Mouse (Mus musculus) midbrain, embryonic 14.5 days (tissue): ENCODE measurements around the gene Slc7a5. TPM values are rescaled to one million over a fixed set of nuclear protein-coding genes. Genes with fewer than 3 reads are reported as not detected.

ENCODE experiments used
- ATAC-seq: fragments of 200-750 bp; cut with Nextera tagmentation; 2 replicates; pipeline ENCODE4 v1.8.0; 2017; ENCODE audit warnings: moderate number of reproducible peaks, moderate library complexity; ENCODE audit not compliant: low FRiP score, low TSS enrichment
- DNase-seq: peaks from one replicate; pipeline ENCODE4 v3.0.0-alpha.2; 2015
- H3K27ac ChIP-seq: fragments of 300-500 bp; sonication (generic); replicated peaks from 2 replicates; pipeline ENCODE4 v1.5.1; 2014; ENCODE audit warnings: mild to moderate bottlenecking, low read depth, low read length, moderate library complexity
- H3K27me3 ChIP-seq: fragments of 300-500 bp; sonication (generic); 2 replicates; pipeline ENCODE4 v1.6.1; 2014; ENCODE audit warnings: low read length, control low read depth, mixed read lengths; ENCODE audit not compliant: control insufficient read depth, insufficient read depth
- H3K36me3 ChIP-seq: fragments of 300-500 bp; sonication (generic); 2 replicates; pipeline ENCODE4 v1.6.1; 2014; ENCODE audit warnings: low read length, control low read depth; ENCODE audit not compliant: control insufficient read depth, insufficient read depth
- H3K4me1 ChIP-seq: fragments of 300-500 bp; sonication (generic); 2 replicates; pipeline ENCODE4 v1.6.1; 2014; ENCODE audit warnings: mild to moderate bottlenecking, antibody characterized with exemption, low read length, control low read depth; ENCODE audit not compliant: control insufficient read depth, insufficient read depth
- H3K4me2 ChIP-seq: fragments of 300-500 bp; sonication (generic); 2 replicates; pipeline ENCODE4 v1.6.1; 2014; ENCODE audit warnings: mild to moderate bottlenecking, low read length, moderate library complexity
- H3K4me3 ChIP-seq: fragments of 300-500 bp; sonication (generic); replicated peaks from 2 replicates; pipeline ENCODE4 v1.5.1; 2014; ENCODE audit warnings: low read depth, low read length
- H3K9ac ChIP-seq: fragments of 300-500 bp; sonication (generic); replicated peaks from 2 replicates; pipeline ENCODE4 v1.6.1; 2014; ENCODE audit warnings: mild to moderate bottlenecking, low read length, moderate library complexity
- H3K9me3 ChIP-seq: fragments of 300-500 bp; sonication (generic); 2 replicates; pipeline ENCODE4 v1.6.1; 2016; ENCODE audit warnings: low read length, control low read depth, mixed read lengths; ENCODE audit not compliant: control insufficient read depth
- WGBS: fragments of 180-500 bp; shearing (Covaris S2); extraction: QIAGEN DNeasy Blood & Tissue Kit; methylation state at CpG from one replicate; pipeline ENCODE4 v1.1.7; 2014; 5-methylcytosine and 5-hydroxymethylcytosine counted together
- polyA plus RNA-seq: library from polyadenylated mRNA; unstranded; fragments of >200 nt; fragmentation: Nextera tagmentation; extraction: Ambion mirVana; gene quantifications from 2 replicates; pipeline ENCODE4 v1.2.1, GENCODE M21; 2014

The Slc7a5 gene
- polyA plus RNA-seq, 1 experiment from 2014 or later, result 54.0 TPM

- H3K27ac ChIP-seq, result no peak overlapping the region
- H3K9ac ChIP-seq, result no peak overlapping the region
- no peaks in the 10 kb centered on the region for H3K9me3 ChIP-seq
- H3K4me3 ChIP-seq, result no peak overlapping the region
- DNase-seq (no peak), ATAC-seq (no peak)
- H3K27me3 ChIP-seq, result no peaks in the 10 kb centered on the region
- H3K4me2 ChIP-seq, result no peak overlapping the region
- peaks cover 9% of the 10 kb centered on the region; the same call in 1 of the 2 replicates for H3K4me1 ChIP-seq
- H3K36me3 ChIP-seq, result no peaks in the 10 kb centered on the region
- 87% methylated on average over 9 of the region's 9 CpGs for WGBS
Measured at GRCm38 (mm10) chr8:121875517-121875916, 32.0 kb downstream of the Slc7a5 start.

GRCm38 (mm10) chr8:121875045-121875444 lies 32.4 kb downstream of the Slc7a5 start:
- no peaks in the 10 kb centered on the region for H3K9me3 ChIP-seq
- H3K9ac ChIP-seq, result no peak overlapping the region
- no peak overlapping the region for H3K27ac ChIP-seq
- 76% methylated on average over 3 of the region's 3 CpGs for WGBS
- no peak overlapping the region for H3K4me3 ChIP-seq
- DNase-seq (no peak), ATAC-seq (no peak)
- H3K4me1 ChIP-seq, result peaks cover 9% of the 10 kb centered on the region; the same call in 1 of the 2 replicates
- H3K4me2 ChIP-seq, result no peak overlapping the region
- H3K36me3 ChIP-seq, result no peaks in the 10 kb centered on the region
- no peaks in the 10 kb centered on the region for H3K27me3 ChIP-seq

GRCm38 (mm10) chr8:121874031-121874430 lies 33.5 kb downstream of the Slc7a5 start:
- 72% methylated on average over 9 of the region's 9 CpGs for WGBS
- peak; percentile 50 for DNase-seq
- H3K27ac ChIP-seq, result no peak overlapping the region
- no peaks in the 10 kb centered on the region for H3K27me3 ChIP-seq
- no peak overlapping the region for H3K4me2 ChIP-seq
- H3K9me3 ChIP-seq, result no peaks in the 10 kb centered on the region
- no peaks in the 10 kb centered on the region for H3K36me3 ChIP-seq
- peaks cover 9% of the 10 kb centered on the region; the same call in 1 of the 2 replicates for H3K4me1 ChIP-seq
- no peak overlapping the region for H3K4me3 ChIP-seq
- no peak overlapping the region for H3K9ac ChIP-seq
- no peak for ATAC-seq

GRCm38 (mm10) chr8:121871833-121872440 lies 35.6 kb downstream of the Slc7a5 start:
- peak; percentile 40 for DNase-seq
- H3K36me3 ChIP-seq, result no peaks in the 10 kb centered on the region
- ATAC-seq, result no peak
- no peak overlapping the region for H3K4me2 ChIP-seq
- H3K27ac ChIP-seq, result no peak overlapping the region
- peaks cover 9% of the 10 kb centered on the region; the same call in 1 of the 2 replicates for H3K4me1 ChIP-seq
- H3K9ac ChIP-seq, result no peak overlapping the region
- no peak overlapping the region for H3K4me3 ChIP-seq
- no peaks in the 10 kb centered on the region for H3K9me3 ChIP-seq
- WGBS, result 37% methylated on average over 10 of the region's 10 CpGs
- H3K27me3 ChIP-seq, result no peaks in the 10 kb centered on the region

- 94% methylated on average over 2 of the region's 2 CpGs for WGBS
Measured at GRCm38 (mm10) chr8:121870190-121870589, 37.3 kb downstream of the Slc7a5 start.

GRCm38 (mm10) chr8:121868896-121869295 lies 38.6 kb downstream of the Slc7a5 start:
- Histone ChIP-seq H3K27me3 (no peaks in the 10 kb centered on the region), H3K9me3 (no peaks in the 10 kb centered on the region), H3K27ac (no peak overlapping the region), H3K4me2 (no peak overlapping the region), H3K9ac (no peak overlapping the region), H3K36me3 (no peaks in the 10 kb centered on the region), H3K4me3 (no peak overlapping the region), H3K4me1 (peaks cover 9% of the 10 kb centered on the region; the same call in 1 of the 2 replicates)
- ATAC-seq (no peak), DNase-seq (no peak)
- 73% methylated on average over 7 of the region's 7 CpGs for WGBS

More at GRCm38 (mm10) chr8:121870190-121870589, 37.3 kb downstream of the Slc7a5 start:
- no peaks in the 10 kb centered on the region for H3K9me3 ChIP-seq
- H3K4me3 ChIP-seq, result no peak overlapping the region
- no peaks in the 10 kb centered on the region for H3K36me3 ChIP-seq
- H3K9ac ChIP-seq, result no peak overlapping the region
- DNase-seq (no peak), ATAC-seq (no peak)
- no peak overlapping the region for H3K27ac ChIP-seq
- H3K4me1 ChIP-seq, result peaks cover 9% of the 10 kb centered on the region; the same call in 1 of the 2 replicates
- H3K27me3 ChIP-seq, result no peaks in the 10 kb centered on the region
- no peak overlapping the region for H3K4me2 ChIP-seq

- ATAC-seq, result no peak
- WGBS, result 91% methylated on average over 5 of the region's 5 CpGs
- no peak overlapping the region for H3K27ac ChIP-seq
- DNase-seq, result no peak
- no peaks in the 10 kb centered on the region for H3K9me3 ChIP-seq
- peaks cover 9% of the 10 kb centered on the region; the same call in 1 of the 2 replicates for H3K4me1 ChIP-seq
- H3K9ac ChIP-seq, result no peak overlapping the region
- no peaks in the 10 kb centered on the region for H3K27me3 ChIP-seq
- no peak overlapping the region for H3K4me3 ChIP-seq
- no peaks in the 10 kb centered on the region for H3K36me3 ChIP-seq
- H3K4me2 ChIP-seq, result no peak overlapping the region
Measured at GRCm38 (mm10) chr8:121868196-121868595, 39.3 kb downstream of the Slc7a5 start.

GRCm38 (mm10) chr8:121865356-121865755 lies 42.1 kb downstream of the Slc7a5 start:
- DNase-seq (no peak), ATAC-seq (no peak)
- Histone ChIP-seq H3K36me3 (no peaks in the 10 kb centered on the region), H3K27me3 (no peaks in the 10 kb centered on the region), H3K27ac (no peak overlapping the region), H3K4me1 (no peaks in the 10 kb centered on the region), H3K9ac (no peak overlapping the region), H3K4me2 (no peak overlapping the region), H3K9me3 (no peaks in the 10 kb centered on the region), H3K4me3 (no peak overlapping the region)
- 88% methylated on average over 8 of the region's 8 CpGs for WGBS
